Mouse (Mus musculus) lung, adult 10 weeks (tissue): ENCODE data around the gene Gm597. TPM values are rescaled to one million over a fixed set of nuclear protein-coding genes. Genes with fewer than 3 reads are reported as not detected.

ENCODE experiments used
- polyA plus RNA-seq: library from polyadenylated mRNA; stranded (reverse); fragments of 350-450 nt; fragmentation: Illumina TruSeq; extraction: RNeasy Lipid Tissue Mini Kit (QIAGEN cat#74804); gene quantifications from one replicate; pipeline ENCODE4 v1.2.3, GENCODE M21; 2014; ENCODE audit warnings: low read depth, low replicate concordance; ENCODE audit not compliant: insufficient read depth

Gm597 gene
- polyA plus RNA-seq = not detected

GRCm38 (mm10) chr1:28780152-28780551 is at the start of gene Gm597:
Gm597 (minus strand) TSS chr1:28780252.

